Mouse (Mus musculus) MEL (cell line): ENCODE data around the gene Wbp2. TPM values are rescaled to one million over a fixed set of nuclear protein-coding genes. Genes with fewer than 3 reads are reported as not detected.
"Not testable (repeated sequence)": the region's sequence is repeated elsewhere in the genome, so short reads cannot be mapped to it uniquely, and the experiment has no call there.

Experiments
- DNase-seq: peaks from one replicate; pipeline ENCODE4 v3.0.0; 2011; ENCODE audit warnings: low read depth, low spot score
- H3K27ac ChIP-seq: 2 replicates; pipeline ENCODE4 v1.5.1; 2012; ENCODE audit warnings: low read depth, mild to moderate bottlenecking, control low read depth, low read length, moderate library complexity; ENCODE audit not compliant: control insufficient read depth
- H3K27me3 ChIP-seq, 2 experiments: fragments of 150-350 bp in 1 of 2; sonication (generic) in 1 of 2; 2 replicates each; pipeline ENCODE4 v1.6.1; 2012; ENCODE audit warnings: low read length in 2 of 2, mild to moderate bottlenecking in 2 of 2, improper control_type of control experiment in 1 of 2, moderate library complexity in 1 of 2; ENCODE audit not compliant: insufficient read depth in 2 of 2, control insufficient read depth in 1 of 2
- H3K36me3 ChIP-seq, 2 experiments: 2 replicates each; pipeline ENCODE4 v1.6.1; 2012 to 2014; ENCODE audit warnings: low read length in 2 of 2, improper control_type of control experiment in 1 of 2, inconsistent platforms in 1 of 2, mild to moderate bottlenecking in 1 of 2; ENCODE audit not compliant: insufficient read depth in 2 of 2, control insufficient read depth in 1 of 2
- H3K4me1 ChIP-seq, 2 experiments: fragments of 150-350 bp in 1 of 2; sonication (generic) in 1 of 2; 2 replicates each; pipeline ENCODE4 v1.6.1; 2012; ENCODE audit warnings: low read length in 2 of 2, improper control_type of control experiment in 1 of 2, mild to moderate bottlenecking in 1 of 2; ENCODE audit not compliant: insufficient read depth in 2 of 2, control insufficient read depth in 1 of 2
- H3K4me3 ChIP-seq, 2 experiments: fragments of 150-350 bp in 1 of 2; sonication (generic) in 1 of 2; 2 replicates each; pipeline ENCODE4 v1.5.1; 2012; ENCODE audit warnings: low read depth in 2 of 2, low read length in 2 of 2, mild to moderate bottlenecking in 2 of 2, moderate library complexity in 2 of 2, control low read depth in 1 of 2, improper control_type of control experiment in 1 of 2; ENCODE audit not compliant: control insufficient read depth in 1 of 2, insufficient read depth in 1 of 2
- H3K79me2 ChIP-seq: 2 replicates; pipeline ENCODE4 v1.6.1; 2012; ENCODE audit warnings: mild to moderate bottlenecking, low read length, moderate library complexity; ENCODE audit not compliant: control insufficient read depth, poor library complexity, insufficient read depth
- H3K9ac ChIP-seq: 2 replicates; pipeline ENCODE4 v1.6.1; 2012; ENCODE audit warnings: low read depth, mild to moderate bottlenecking, control low read depth, low read length, moderate library complexity; ENCODE audit not compliant: control insufficient read depth, poor library complexity, severe bottlenecking
- H3K9me3 ChIP-seq: fragments of 150-350 bp; sonication (generic); replicated peaks from 2 replicates; pipeline ENCODE4 v1.6.1; 2012; ENCODE audit warnings: mild to moderate bottlenecking, low read length, improper control_type of control experiment, moderate library complexity; ENCODE audit not compliant: insufficient read depth
- CHD1 ChIP-seq: IDR thresholded peaks from 2 replicates; pipeline ENCODE4 v1.6.1; 2012; ENCODE audit warnings: low read depth, mild to moderate bottlenecking, inconsistent platforms, low read length, improper control_type of control experiment
- CHD2 ChIP-seq: IDR thresholded peaks from 2 replicates; pipeline ENCODE4 v1.6.1; 2011; ENCODE audit warnings: low read length, improper control_type of control experiment
- CTCF ChIP-seq, 3 experiments: IDR thresholded peaks in 2 of 3; conservative IDR thresholded peaks in 1 of 3; 2 replicates each; pipeline ENCODE4 v1.5.1; 2011 to 2012; ENCODE audit warnings: low read length in 3 of 3, low read depth in 2 of 3, mild to moderate bottlenecking in 2 of 3, improper control_type of control experiment in 1 of 3, inconsistent platforms in 1 of 3, mixed read lengths in 1 of 3, moderate library complexity in 1 of 3; ENCODE audit not compliant: control insufficient read depth in 1 of 3, insufficient read depth in 1 of 3, poor library complexity in 1 of 3, severe bottlenecking in 1 of 3
- E2F4 ChIP-seq: IDR thresholded peaks from 2 replicates; pipeline ENCODE4 v1.6.1; 2011; ENCODE audit warnings: low read depth, low read length, improper control_type of control experiment, borderline replicate concordance
- EP300 ChIP-seq, 2 experiments: IDR thresholded peaks; 2 replicates each; pipeline ENCODE4 v1.6.1; 2011; ENCODE audit warnings: improper control_type of control experiment in 2 of 2, low read length in 2 of 2, low read depth in 1 of 2, mild to moderate bottlenecking in 1 of 2
- GATA1 ChIP-seq: IDR thresholded peaks from 2 replicates; pipeline ENCODE4 v1.6.1; 2011; ENCODE audit warnings: low read depth, low read length, improper control_type of control experiment
- MAFK ChIP-seq: IDR thresholded peaks from 2 replicates; pipeline ENCODE4 v1.6.1; 2011; ENCODE audit warnings: low read depth, mild to moderate bottlenecking, low read length, improper control_type of control experiment, borderline replicate concordance
- MAX ChIP-seq: IDR thresholded peaks from 2 replicates; pipeline ENCODE4 v1.6.1; 2011; ENCODE audit warnings: low read length, improper control_type of control experiment
- MAZ ChIP-seq: IDR thresholded peaks from 2 replicates; pipeline ENCODE4 v1.6.1; 2012; ENCODE audit warnings: low read depth, mild to moderate bottlenecking, inconsistent platforms, low read length, improper control_type of control experiment
- MEF2A ChIP-seq: IDR thresholded peaks from 2 replicates; pipeline ENCODE4 v1.6.1; 2014; ENCODE audit warnings: low read depth, mild to moderate bottlenecking, inconsistent platforms, low read length, improper control_type of control experiment; ENCODE audit not compliant: poor library complexity, insufficient replicate concordance, severe bottlenecking; ENCODE audit errors: extremely low read depth
- MYB ChIP-seq: IDR thresholded peaks from 2 replicates; pipeline ENCODE4 v1.6.1; 2011; ENCODE audit warnings: mild to moderate bottlenecking, low read depth, low read length, improper control_type of control experiment
- MYC ChIP-seq: IDR thresholded peaks from 2 replicates; pipeline ENCODE4 v1.6.1; 2011; ENCODE audit warnings: low read depth, mild to moderate bottlenecking, low read length, improper control_type of control experiment, moderate library complexity
- POLR2A ChIP-seq, 2 experiments: IDR thresholded peaks; 2 replicates each; pipeline ENCODE4 v1.6.1; 2011 to 2012; ENCODE audit warnings: low read length in 2 of 2, mild to moderate bottlenecking in 2 of 2, control low read depth in 1 of 2, improper control_type of control experiment in 1 of 2, low read depth in 1 of 2, moderate library complexity in 1 of 2; ENCODE audit not compliant: control insufficient read depth in 1 of 2, insufficient read depth in 1 of 2, poor library complexity in 1 of 2
- POLR2AphosphoS5 ChIP-seq: IDR thresholded peaks from 2 replicates; pipeline ENCODE4 v1.6.1; 2012; ENCODE audit warnings: low read depth, borderline replicate concordance, mild to moderate bottlenecking, inconsistent platforms, low read length, moderate library complexity, mixed read lengths
- TBP ChIP-seq: IDR thresholded peaks from 2 replicates; pipeline ENCODE4 v1.8.0; 2011; ENCODE audit warnings: low read depth, low read length, improper control_type of control experiment
- TCF12 ChIP-seq: IDR thresholded peaks from 2 replicates; pipeline ENCODE4 v1.6.1; 2014; ENCODE audit warnings: low read depth, mild to moderate bottlenecking, inconsistent platforms, low read length, improper control_type of control experiment, moderate library complexity
- USF1 ChIP-seq: IDR thresholded peaks from 2 replicates; pipeline ENCODE4 v1.6.1; 2014; ENCODE audit warnings: low read depth, mild to moderate bottlenecking, inconsistent platforms, low read length, improper control_type of control experiment, moderate library complexity
- ZC3H11A ChIP-seq: IDR thresholded peaks from 2 replicates; pipeline ENCODE4 v1.6.1; 2012; ENCODE audit warnings: low read depth, mild to moderate bottlenecking, inconsistent platforms, low read length, improper control_type of control experiment
- ZKSCAN1 ChIP-seq: IDR thresholded peaks from 2 replicates; pipeline ENCODE4 v1.6.1; 2012; ENCODE audit warnings: low read depth, mild to moderate bottlenecking, inconsistent platforms, low read length, improper control_type of control experiment, moderate library complexity
- polyA plus RNA-seq, 2 experiments: library from polyadenylated mRNA; stranded (reverse) in 1 of 2; unstranded in 1 of 2; fragments of >175 nt in 1 of 2; fragments of >200 nt in 1 of 2; gene quantifications; 2 replicates each; pipeline versions ENCODE4 v1.2.1 to v1.2.4; 2012; ENCODE audit warnings: low replicate concordance in 2 of 2, low read depth in 1 of 2; ENCODE audit not compliant: insufficient read length in 2 of 2, insufficient read depth in 1 of 2, missing spikeins in 1 of 2
- total RNA-seq: library from RNA; depleted of rRNA; stranded (reverse); fragments of 300-350 nt; gene quantifications from 2 replicates; pipeline ENCODE4 v1.2.3, GENCODE M21; 2012

Wbp2 gene
- total and polyA plus RNA-seq, 3 experiments: 16.5 to 75.8 TPM; not detected in 1

DNA sequence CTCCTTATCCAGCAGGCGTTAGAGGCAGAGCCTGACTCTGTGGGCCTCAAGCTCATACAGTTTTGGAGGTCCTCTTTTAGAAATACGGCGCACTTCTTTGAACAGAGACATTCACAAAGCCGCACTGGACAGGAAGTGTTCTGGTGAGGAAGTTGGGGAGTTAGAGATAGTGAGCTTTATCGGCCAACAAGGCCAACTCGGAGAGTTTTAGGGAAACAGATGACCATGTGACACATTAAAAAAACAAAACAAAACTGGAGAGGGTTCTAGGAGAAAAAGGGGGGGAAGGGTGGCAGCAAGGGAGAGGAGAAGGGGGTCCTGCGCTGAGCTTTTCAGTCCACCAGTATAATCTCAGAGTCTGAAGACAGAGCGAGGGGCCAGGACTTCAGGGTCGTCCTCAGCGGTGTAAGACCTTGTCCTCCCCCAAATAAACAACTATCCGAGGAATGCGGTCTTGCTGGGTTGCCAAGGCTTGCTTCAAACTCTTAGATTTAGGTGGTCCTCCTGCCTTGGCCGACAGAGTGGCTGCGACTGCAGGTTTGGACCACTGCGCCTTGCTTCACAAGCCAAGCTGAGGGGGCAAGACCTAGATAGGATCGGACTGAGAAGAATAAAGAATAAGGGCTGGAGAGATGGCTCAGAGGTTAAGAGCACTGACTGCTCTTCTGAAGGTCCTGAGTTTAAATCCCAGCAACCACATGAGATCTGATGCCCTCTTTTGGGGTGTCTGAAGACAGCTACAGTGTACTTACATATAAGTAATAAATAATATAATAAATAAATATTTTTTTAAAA is 7.2 kb upstream of the Wbp2 start (continued):
- no peak for TF ChIP-seq POLR2AphosphoS5
- TF ChIP-seq TCF12: peak; percentile 96
- no peak for TF ChIP-seq ZKSCAN1
- peak; percentile 97 to 98 for TF ChIP-seq EP300 (IDR thresholded peaks at IDR 0.05; ENCODE audit: low read depth in 1 of 2, low read length in 2 of 2)
- TF ChIP-seq CTCF (IDR thresholded peaks at IDR 0.05 in 2 of 3, conservative IDR thresholded peaks at IDR 0.05 in 1 of 3; ENCODE audit: control insufficient read depth in 1 of 3, insufficient read depth in 1 of 3, low read depth in 2 of 3, low read length in 3 of 3, poor library complexity in 1 of 3, severe bottlenecking in 1 of 3): 0 out of 6 replicates have a peak, but pooled peaks of 1 of the 3 experiments have one; percentile 0
- TF ChIP-seq MEF2A: 0 out of 2 replicates have a peak, but pooled peaks have one; percentile 20
- TF ChIP-seq MAX: peak; percentile 79
- TF ChIP-seq MAFK: peak; percentile 55; the same call in 1 of the 2 replicates
- peak; percentile 94 for TF ChIP-seq USF1
- TF ChIP-seq CHD1: no peak
- peak in 1 of 2 experiments; percentile 44; a peak in 1 of 4 replicates for TF ChIP-seq POLR2A (IDR thresholded peaks at IDR 0.05; ENCODE audit: control insufficient read depth in 1 of 2, insufficient read depth in 1 of 2, low read depth in 1 of 2, low read length in 2 of 2, poor library complexity in 1 of 2)
- peak; percentile 98 for TF ChIP-seq GATA1
- peak; percentile 74 for TF ChIP-seq CHD2
- peak; percentile 83 for TF ChIP-seq MAZ
- TF ChIP-seq MYB: peak; percentile 73; the same call in 1 of the 2 replicates
- TF ChIP-seq E2F4: no peak
- TF ChIP-seq ZC3H11A: no peak

DNA sequence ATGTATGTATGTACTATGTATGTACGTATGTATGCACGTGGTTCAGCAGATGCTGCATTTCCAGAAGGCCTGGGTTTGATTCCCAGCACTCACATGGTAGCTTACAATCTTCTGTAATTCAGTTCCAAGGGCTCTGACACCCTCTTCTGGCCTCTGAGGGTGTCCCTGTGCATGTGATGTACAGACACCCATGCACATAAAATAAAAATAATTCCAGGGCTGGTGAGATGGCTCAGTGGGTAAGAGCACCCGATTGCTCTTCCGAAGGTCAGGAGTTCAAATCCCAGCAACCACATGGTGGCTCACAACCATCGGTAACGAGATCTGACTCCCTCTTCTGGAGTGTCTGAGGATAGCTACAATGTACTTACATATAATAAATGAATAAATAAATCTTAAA is 6.2 kb upstream of the Wbp2 start:
- H3K9ac ChIP-seq, DNase-seq, H3K27me3 ChIP-seq, H3K4me3 ChIP-seq, H3K79me2 ChIP-seq, H3K9me3 ChIP-seq: not testable (repeated sequence)
- Histone ChIP-seq H3K4me1 (peaks cover 17 to 27% of the 10 kb centered on the region in 2 experiments), H3K36me3 (peaks cover 0 to 30% of the 10 kb centered on the region in 2 experiments; a peak in 2 of 4 replicates), H3K27ac (peak overlapping the region; percentile 94)
- 0 out of 2 replicates have a peak, but pooled peaks have one; percentile 42 for TF ChIP-seq MYC
- 0 out of 6 replicates have a peak, but pooled peaks of 2 of the 3 experiments have one; percentile 9 to 25 for TF ChIP-seq CTCF (IDR thresholded peaks at IDR 0.05 in 2 of 3, conservative IDR thresholded peaks at IDR 0.05 in 1 of 3; ENCODE audit: control insufficient read depth in 1 of 3, insufficient read depth in 1 of 3, low read depth in 2 of 3, low read length in 3 of 3, poor library complexity in 1 of 3, severe bottlenecking in 1 of 3)
- peak; percentile 94 for TF ChIP-seq TBP
